Mouse (Mus musculus): ENCODE data around the gene Zdhhc6.

Gene Zdhhc6

GRCm38 (mm10) chr19:55315452-55316108, at the start of gene Zdhhc6:
TSS of gene Zdhhc6 (minus strand) at chr19:55316032.
- DNase-seq (ENCODE audit: inconsistent age in 2 of 2, low spot score in 1 of 2) = peak; percentile 83 to 95

GRCm38 (mm10) chr19:55362606-55363005, 46.8 kb upstream of the Zdhhc6 start:
- no peak for DNase-seq (ENCODE audit: inconsistent age in 2 of 2, low spot score in 1 of 2)

GRCm38 (mm10) chr19:55350673-55351378, 35.0 kb upstream of the Zdhhc6 start:
- no peak for DNase-seq (ENCODE audit: inconsistent age in 2 of 2, low spot score in 1 of 2)

- DNase-seq (ENCODE audit: inconsistent age in 2 of 2, low spot score in 1 of 2) = no peak
Measured at GRCm38 (mm10) chr19:55348187-55348586, 32.4 kb upstream of the Zdhhc6 start.

- DNase-seq (ENCODE audit: inconsistent age in 2 of 2, low spot score in 1 of 2) = no peak
Measured at GRCm38 (mm10) chr19:55343274-55343673, 27.4 kb upstream of the Zdhhc6 start.

- DNase-seq (ENCODE audit: inconsistent age in 2 of 2, low spot score in 1 of 2) = no peak
Measured at GRCm38 (mm10) chr19:55342423-55342822, 26.6 kb upstream of the Zdhhc6 start.

GRCm38 (mm10) chr19:55341377-55341776, 25.5 kb upstream of the Zdhhc6 start:
- no peak for DNase-seq (ENCODE audit: inconsistent age in 2 of 2, low spot score in 1 of 2)

- DNase-seq (ENCODE audit: inconsistent age in 2 of 2, low spot score in 1 of 2) = no peak
Measured at GRCm38 (mm10) chr19:55340521-55340920, 24.7 kb upstream of the Zdhhc6 start.

GRCm38 (mm10) chr19:55337664-55338063, 21.8 kb upstream of the Zdhhc6 start:
- DNase-seq (ENCODE audit: inconsistent age in 2 of 2, low spot score in 1 of 2) = no peak

- DNase-seq (ENCODE audit: inconsistent age in 2 of 2, low spot score in 1 of 2) = no peak
Measured at GRCm38 (mm10) chr19:55337066-55337465, 21.2 kb upstream of the Zdhhc6 start.

- DNase-seq (ENCODE audit: inconsistent age in 2 of 2, low spot score in 1 of 2) = no peak
Measured at GRCm38 (mm10) chr19:55336441-55336840, 20.6 kb upstream of the Zdhhc6 start.

GRCm38 (mm10) chr19:55335881-55336280, 20.0 kb upstream of the Zdhhc6 start:
- peak in 1 of 2 experiments; percentile 59 for DNase-seq (ENCODE audit: inconsistent age in 2 of 2, low spot score in 1 of 2)

- DNase-seq (ENCODE audit: inconsistent age in 2 of 2, low spot score in 1 of 2) = peak; percentile 60 to 90
Measured at GRCm38 (mm10) chr19:55332641-55333268, 16.9 kb upstream of the Zdhhc6 start.

GRCm38 (mm10) chr19:55331776-55332175, 15.9 kb upstream of the Zdhhc6 start:
- no peak for DNase-seq (ENCODE audit: inconsistent age in 2 of 2, low spot score in 1 of 2)

GRCm38 (mm10) chr19:55327510-55327909, 11.7 kb upstream of the Zdhhc6 start:
- no peak for DNase-seq (ENCODE audit: inconsistent age in 2 of 2, low spot score in 1 of 2)

- DNase-seq (ENCODE audit: inconsistent age in 2 of 2, low spot score in 1 of 2) = no peak
Measured at GRCm38 (mm10) chr19:55322604-55323003, 6.8 kb upstream of the Zdhhc6 start.

- DNase-seq (ENCODE audit: inconsistent age in 2 of 2, low spot score in 1 of 2) = peak; percentile 48 to 75
Measured at GRCm38 (mm10) chr19:55319521-55319920, 3.7 kb upstream of the Zdhhc6 start.

GRCm38 (mm10) chr19:55319036-55319435, 3.2 kb upstream of the Zdhhc6 start:
- DNase-seq (ENCODE audit: inconsistent age in 2 of 2, low spot score in 1 of 2) = no peak

- DNase-seq (ENCODE audit: inconsistent age in 2 of 2, low spot score in 1 of 2) = peak in 1 of 2 experiments; percentile 47
Measured at GRCm38 (mm10) chr19:55316901-55317300, 1.1 kb upstream of the Zdhhc6 start.

- DNase-seq (ENCODE audit: inconsistent age in 2 of 2, low spot score in 1 of 2) = peak; percentile 87 to 97
Measured at GRCm38 (mm10) chr19:55316109-55316714, 380 bp upstream of the Zdhhc6 start, which contains the start of gene Vti1a. TSS of gene Vti1a (plus strand) at chr19:55316295.

- DNase-seq (ENCODE audit: inconsistent age in 2 of 2, low spot score in 1 of 2) = no peak
Measured at GRCm38 (mm10) chr19:55313649-55314048, 2.2 kb downstream of the Zdhhc6 start.

GRCm38 (mm10) chr19:55311874-55312273, 4.0 kb downstream of the Zdhhc6 start:
- no peak for DNase-seq (ENCODE audit: inconsistent age in 2 of 2, low spot score in 1 of 2)

Data from adrenal gland, adult (tissue).